Mouse (Mus musculus) right cerebral cortex, postnatal 4 days (tissue): ENCODE data around the gene Dusp16.

ENCODE experiments used
- DNase-seq: peaks from one replicate; pipeline ENCODE4 v3.0.0-alpha.2; 2022

The Dusp16 gene

GRCm38 (mm10) chr6:134792141-134793045 is at the start of gene Dusp16:
TSS of gene Dusp16 (minus strand) at chr6:134792625.
- peak; percentile 54 for DNase-seq

- no peak for DNase-seq
Measured at GRCm38 (mm10) chr6:134840346-134840745, 47.9 kb upstream of the Dusp16 start.

- no peak for DNase-seq
Measured at GRCm38 (mm10) chr6:134838111-134838510, 45.7 kb upstream of the Dusp16 start.

GRCm38 (mm10) chr6:134834585-134835251 is 42.3 kb upstream of the Dusp16 start:
- DNase-seq: no peak

- no peak for DNase-seq
Measured at GRCm38 (mm10) chr6:134830776-134831175, 38.4 kb upstream of the Dusp16 start.

GRCm38 (mm10) chr6:134829786-134830700 is 37.6 kb upstream of the Dusp16 start, which contains the start of gene Crebl2:
TSS of gene Crebl2 (plus strand) at chr6:134830154.
- DNase-seq: peak; percentile 100

GRCm38 (mm10) chr6:134822844-134823243 is 30.4 kb upstream of the Dusp16 start:
- no peak for DNase-seq

GRCm38 (mm10) chr6:134820411-134820810 is 28.0 kb upstream of the Dusp16 start:
- DNase-seq: no peak

GRCm38 (mm10) chr6:134819741-134820140 is 27.3 kb upstream of the Dusp16 start:
- no peak for DNase-seq

GRCm38 (mm10) chr6:134817051-134817928 is 24.9 kb upstream of the Dusp16 start:
- no peak for DNase-seq

- no peak for DNase-seq
Measured at GRCm38 (mm10) chr6:134813066-134813465, 20.6 kb upstream of the Dusp16 start.

- no peak for DNase-seq
Measured at GRCm38 (mm10) chr6:134807794-134808193, 15.4 kb upstream of the Dusp16 start.

- DNase-seq: no peak
Measured at GRCm38 (mm10) chr6:134807091-134807490, 14.7 kb upstream of the Dusp16 start.

GRCm38 (mm10) chr6:134806130-134806529 is 13.7 kb upstream of the Dusp16 start:
- no peak for DNase-seq

GRCm38 (mm10) chr6:134804736-134805277 is 12.4 kb upstream of the Dusp16 start:
- no peak for DNase-seq

GRCm38 (mm10) chr6:134802641-134803043 is 10.2 kb upstream of the Dusp16 start:
- no peak for DNase-seq

GRCm38 (mm10) chr6:134801483-134801882 is 9.1 kb upstream of the Dusp16 start:
- no peak for DNase-seq

GRCm38 (mm10) chr6:134796297-134796696 is 3.9 kb upstream of the Dusp16 start:
- no peak for DNase-seq

- peak; percentile 80 for DNase-seq
Measured at GRCm38 (mm10) chr6:134793911-134794520, 1.6 kb upstream of the Dusp16 start.

- DNase-seq: no peak
Measured at GRCm38 (mm10) chr6:134793046-134793806, 801 bp upstream of the Dusp16 start.
